In genomic region chr15:60097141-60097540, GRCm38 (mm10) we compare ENCODE assay signal across 9 mouse cellular contexts.
DNase-seq lines count a peak whose midpoint lies in the region; ATAC-seq and TF ChIP-seq lines count a peak whose summit lies in the region.
"Had no signal": no experiment of that assay in that cellular context is flagged by ENCODE, and none has a peak within 500 bp of the region (broad histone marks: within the 10 kb centered on the region; RNA-seq: fewer than 3 reads in every experiment).

No protein-coding gene starts in this region.

- peak; percentile 94 for TF ChIP-seq CTCF in layer of hippocampus, adult 2 months (conservative IDR thresholded peaks at IDR 0.05)

- no peak overlapping the region for H3K4me3 ChIP-seq in layer of hippocampus, adult 2 months
- H3K4me3 ChIP-seq: heart, embryonic 13.5 days had no signal

- H3K27ac ChIP-seq in layer of hippocampus, adult 2 months, result no peak overlapping the region
- H3K27ac ChIP-seq: heart, embryonic 13.5 days had no signal

- DNase-seq in CD4-positive, CD25-positive, alpha-beta regulatory T cell, adult 2 months (ENCODE audit: low read depth, low spot score), result peak; percentile 90
- peak; percentile 73 for DNase-seq in embryo, embryonic 10 days (ENCODE audit: low spot score)
- DNase-seq in heart, adult 9 months (ENCODE audit: low spot score in 2 of 2), result peak; percentile 5 to 6
- peak; percentile 67 to 78 for DNase-seq in layer of hippocampus, adult 2 months (ENCODE audit: low spot score in 2 of 2)
- DNase-seq in lung, postnatal 14 days, result peak; percentile 72
- peak; percentile 84 to 85 for DNase-seq in right cerebral cortex, postnatal 10 days (ENCODE audit: low spot score in 2 of 2)
- DNase-seq in urinary bladder, postnatal 25 days (ENCODE audit: low spot score), result peak; percentile 56

- peak; percentile 84 for ATAC-seq in activated CD4-positive, CD25-positive, alpha-beta regulatory T cell, adult 4 months

Comparison
In these comparisons a context has a peak if more than half of its experiments do, and no peak if none do; other contexts are left out.
1. DNase-seq: peak in every context shown above with its lines; median percentile 90 in CD4-positive, CD25-positive, alpha-beta regulatory T cell, adult 2 months; 84 in right cerebral cortex, postnatal 10 days; 73 in embryo, embryonic 10 days; 72 in layer of hippocampus, adult 2 months; 72 in lung, postnatal 14 days; 56 in urinary bladder, postnatal 25 days; 6 in heart, adult 9 months.